Mouse (Mus musculus): ENCODE measurements around the gene Pigb.

GRCm38 (mm10) chr9:73048927-73049326, 8.7 kb upstream of the Pigb start:
- TF ChIP-seq CTCF (IDR thresholded peaks at IDR 0.05; ENCODE audit: control insufficient read depth, insufficient read depth, low read length): no peak
- TF ChIP-seq POLR2A (IDR thresholded peaks at IDR 0.05; ENCODE audit: borderline replicate concordance, control insufficient read depth, low read depth, low read length): no peak

All from bone marrow, adult 2 months (tissue).